Mouse (Mus musculus) megakaryocyte, embryonic 14.5 days (primary cell): ENCODE measurements at regions not wholly inside any gene's neighbourhood (a gene's known extent, or its start where the extent isn't known, plus 50 kb on each side); places are given as distances from the start of the nearest gene placed in this dataset.

Experiments
- FLI1 ChIP-seq: IDR thresholded peaks from 2 replicates; pipeline ENCODE4 v1.6.1; 2012; ENCODE audit warnings: low read length, inconsistent platforms, mixed read lengths
- GATA1 ChIP-seq: IDR thresholded peaks from 3 replicates; pipeline ENCODE4 v1.6.1; 2012; ENCODE audit warnings: mixed read lengths, low read length, inconsistent platforms, borderline replicate concordance

DNA sequence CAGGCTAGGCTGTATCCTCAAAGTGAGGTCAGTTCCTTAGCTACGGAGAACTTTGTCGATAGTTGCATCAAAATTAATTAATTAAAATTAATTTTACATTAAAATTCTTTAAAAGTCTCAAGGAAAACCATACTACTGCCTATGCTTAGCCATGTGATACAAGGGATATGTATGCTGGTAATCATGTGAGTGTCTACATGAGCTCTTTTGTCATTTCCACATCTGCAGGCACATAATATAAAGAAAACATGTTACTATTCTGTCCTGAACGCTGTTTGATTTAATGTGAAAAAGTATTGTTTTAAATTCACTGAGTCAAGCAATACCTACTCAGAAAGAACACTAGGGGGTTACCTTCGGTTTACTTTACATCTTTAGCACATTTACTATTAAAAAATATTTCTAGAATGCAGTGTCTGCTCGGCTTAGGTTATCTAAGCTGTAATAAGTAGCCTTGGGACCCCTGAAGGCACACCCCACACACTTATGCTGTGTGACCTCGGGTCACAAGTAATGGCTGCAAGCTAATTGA lies 273.2 kb downstream of the Gm11146 start:
- TF ChIP-seq GATA1 (no peak), FLI1 (no peak)
